Comparison of ENCODE assay signal across 27 mouse cellular contexts in the genomic region with DNA sequence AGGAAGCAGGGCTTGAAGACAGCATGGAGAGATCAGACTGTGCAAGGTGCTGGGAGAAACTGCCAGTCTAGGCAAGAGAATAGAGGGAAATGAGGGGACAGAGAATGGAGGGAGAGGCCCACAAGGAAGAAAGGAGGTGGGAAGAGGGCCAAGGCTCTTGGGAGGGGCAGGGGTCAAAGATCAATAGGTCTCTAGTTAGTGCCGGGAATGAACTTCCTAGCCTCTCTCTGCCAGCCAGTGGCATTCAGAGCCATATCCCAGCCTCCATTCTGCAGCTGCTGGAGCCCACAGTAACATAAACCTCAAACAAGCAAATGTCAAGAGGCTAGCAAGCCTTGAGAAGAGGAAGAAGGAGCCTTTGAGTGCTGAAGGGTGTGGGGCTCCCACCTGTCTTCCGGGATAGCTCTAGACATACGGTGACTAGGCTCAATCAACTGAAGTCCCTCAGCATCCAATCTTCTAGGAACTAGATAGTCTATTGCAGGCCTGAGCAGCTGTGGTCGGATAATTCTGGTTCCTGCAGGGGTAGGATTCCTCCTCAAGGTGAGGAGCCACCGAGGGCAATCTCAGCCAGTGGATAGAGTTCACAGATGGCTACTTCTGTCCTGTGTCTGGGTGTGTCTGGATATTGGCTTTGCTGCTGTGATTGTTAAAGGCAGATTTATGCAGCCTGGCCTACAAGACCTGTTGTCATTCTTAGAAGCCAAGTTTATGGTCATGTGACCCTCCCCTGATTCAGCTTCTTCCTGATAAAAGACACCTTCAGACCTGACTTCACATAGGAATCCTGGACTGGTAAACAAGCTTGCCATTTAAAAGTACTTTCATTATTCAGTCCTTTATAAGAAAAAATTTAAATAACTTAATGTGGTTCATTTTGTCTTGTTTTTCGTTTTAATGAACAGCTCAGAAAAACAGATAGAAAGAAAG. TPM values are rescaled to one million over a fixed set of nuclear protein-coding genes. Genes with fewer than 3 reads are reported as not detected.
A peak's percentile ranks its signal among the peaks of the same experiment; 100 is the strongest.
DNase-seq lines count a peak whose midpoint lies in the region; TF ChIP-seq lines count a peak whose summit lies in the region.
"Had no signal": no experiment of that assay in that cellular context is flagged by ENCODE, and none has a peak within 500 bp of the region (broad histone marks: within the 10 kb centered on the region; RNA-seq: fewer than 3 reads in every experiment).

Gene Ppp1r14d (minus strand): TSS at position 132 of the 930 bp plus-strand sequence.

- no peaks in the 10 kb centered on the region for H3K36me3 ChIP-seq in kidney, adult 2 months (ENCODE audit: control insufficient read depth, insufficient read depth, low read length)
- H3K36me3 ChIP-seq in E14TG2a.4 (ENCODE audit: insufficient read depth, low read length): peaks cover 4% of the 10 kb centered on the region
- H3K36me3 ChIP-seq: heart, embryonic 13.5 days; hindbrain, embryonic 12.5 days; limb, embryonic 12.5 days; midbrain, embryonic 10.5 days had no signal

- H3K4me1 ChIP-seq in kidney, adult 2 months (ENCODE audit: control insufficient read depth, insufficient read depth, low read length): peaks cover 3% of the 10 kb centered on the region; the same call in 1 of the 2 replicates
- peaks cover 42% of the 10 kb centered on the region for H3K4me1 ChIP-seq in E14TG2a.4 (replicated peaks; ENCODE audit: low read depth, low read length)
- H3K4me1 ChIP-seq: heart, embryonic 13.5 days; hindbrain, embryonic 12.5 days had no signal

- no peak for TF ChIP-seq CTCF in kidney, adult 2 months (conservative IDR thresholded peaks at IDR 0.05; ENCODE audit: insufficient read depth, insufficient read length, low read depth, low read length)
- no peak for TF ChIP-seq CTCF in E14TG2a.4 (conservative IDR thresholded peaks at IDR 0.05; ENCODE audit: low read length)

- peak; percentile 76 for DNase-seq in kidney, adult 2 months
- DNase-seq in kidney, postnatal 4 days: no peak
- peak; percentile 47 for DNase-seq in R1 (ENCODE audit: low read depth, low spot score)
- DNase-seq in kidney, postnatal 25 days: peak; percentile 60 to 71
- DNase-seq in urinary bladder, postnatal 4 days (ENCODE audit: low spot score in 2 of 2): no peak
- DNase-seq in gastrocnemius, postnatal 25 days: no peak
- DNase-seq in gastrocnemius, postnatal 10 days: no peak
- DNase-seq: adrenal gland, postnatal 36 days; cerebellum, adult 9-10 months; heart, adult 2 months; liver, postnatal 0 days; thymus, postnatal 36 days had no signal

- H3K27ac ChIP-seq in kidney, adult 2 months (ENCODE audit: insufficient read depth, low read depth, low read length): no peak within 1 kb of the TSS
- H3K27ac ChIP-seq: heart, adult 2 months; heart, embryonic 13.5 days; hindbrain, embryonic 12.5 days; limb, embryonic 12.5 days; macrophage; midbrain, embryonic 10.5 days had no signal

- TF ChIP-seq POLR2A in kidney, adult 2 months (IDR thresholded peaks at IDR 0.05; ENCODE audit: low read depth, low read length): no peak

- H3K27me3 ChIP-seq in kidney, adult 2 months (replicated peaks; ENCODE audit: control insufficient read depth, insufficient read depth, low read length): no peaks in the 10 kb centered on the region
- H3K27me3 ChIP-seq in E14TG2a.4 (ENCODE audit: insufficient read depth, low read length): no peaks in the 10 kb centered on the region

- no peaks in the 10 kb centered on the region for H3K9me3 ChIP-seq in E14TG2a.4 (ENCODE audit: low read length)
- H3K9me3 ChIP-seq: heart, embryonic 13.5 days; hindbrain, embryonic 12.5 days; limb, embryonic 12.5 days; midbrain, embryonic 10.5 days had no signal

- no peak within 1 kb of the TSS for H3K4me3 ChIP-seq in kidney, adult 2 months (ENCODE audit: insufficient read depth, low read depth, low read length)
- peak within 1 kb of the TSS; percentile 48 for H3K4me3 ChIP-seq in E14TG2a.4 (replicated peaks; ENCODE audit: low read length)
- H3K4me3 ChIP-seq: heart, adult 2 months; heart, embryonic 13.5 days; hindbrain, embryonic 12.5 days; limb, embryonic 12.5 days; midbrain, embryonic 10.5 days had no signal

- WGBS in kidney, adult 2 months: 53% methylated on average over 6 of the region's 6 CpGs

RNA-seq across cellular contexts. Expression of gene Ppp1r14d, which starts in this region (rescaled TPM):
- polyA plus RNA-seq in kidney, adult 2 months (2012; rRNA removed): 1.6 and 1.9 TPM in 2 replicates
- total RNA-seq in gastrocnemius, postnatal 25 days (2021): not detected
- not detected for total RNA-seq in gastrocnemius, postnatal 10 days (2021)
- total RNA-seq: adrenal gland, postnatal 36 days; gastrocnemius, adult 8-10 months; heart, adult 2 months; heart, postnatal 25 days; left cerebral cortex, postnatal 14 days had no signal
- polyA plus RNA-seq: CD4-positive, CD25-positive, alpha-beta regulatory T cell, adult 4 months; forebrain, embryonic 14.5 days; frontal cortex, adult 2 months; heart, adult 2 months; heart, embryonic 13.5 days; limb, embryonic 12.5 days; liver, embryonic 11.5 days; liver, postnatal 0 days; macrophage; midbrain, embryonic 10.5 days; midbrain, embryonic 16.5 days; neural tube, embryonic 14.5 days had no signal

Comparison
In these comparisons a context has a peak if more than half of its experiments do, and no peak if none do; other contexts are left out.
1. DNase-seq: peak in kidney, adult 2 months (single experiment), R1 (single experiment) and kidney, postnatal 25 days (2 of 2); none in kidney, postnatal 4 days (0 of 2), urinary bladder, postnatal 4 days (0 of 2), gastrocnemius, postnatal 25 days (single experiment) and gastrocnemius, postnatal 10 days (single experiment).